ENCODE assay signal across 19 mouse cellular contexts in genomic region chrX:93863393-93863792, GRCm38 (mm10). TPM values are rescaled to one million over a fixed set of nuclear protein-coding genes. Genes with fewer than 3 reads are reported as not detected.
A peak's percentile ranks its signal among the peaks of the same experiment; 100 is the strongest.
DNase-seq lines count a peak whose midpoint lies in the region; ATAC-seq lines count a peak whose summit lies in the region.
"Had no signal": no experiment of that assay in that cellular context is flagged by ENCODE, and none has a peak within 500 bp of the region (broad histone marks: within the 10 kb centered on the region; RNA-seq: fewer than 3 reads in every experiment).

No protein-coding gene starts in this region.

- intact Hi-C loops in heart, postnatal 14 days (cut with DNase I) = no loop called here

- ATAC-seq in common myeloid progenitor, adult 5-6 weeks (replicated peaks; ENCODE audit: low read depth, poor library complexity, severe bottlenecking) = peak; percentile 92
- peak; percentile 81 for ATAC-seq in megakaryocyte progenitor cell, adult 5-6 weeks (replicated peaks; ENCODE audit: poor library complexity)
- ATAC-seq: forebrain, embryonic 13.5 days; hindbrain, embryonic 16.5 days had no signal

- peak; percentile 79 for DNase-seq in 416B (ENCODE audit: low read depth)
- DNase-seq in A20 (ENCODE audit: low read depth, low spot score) = peak; percentile 6
- no peak for DNase-seq in heart, postnatal 14 days
- DNase-seq in frontal cortex, postnatal 36 days (ENCODE audit: low spot score in 2 of 2) = no peak
- no peak for DNase-seq in thymus, adult 18-20 months
- DNase-seq: adrenal gland, postnatal 36 days; cerebellum, adult 2 months; cerebellum, postnatal 25 days; gastrocnemius, postnatal 36 days; heart, adult 2 months; kidney, adult 18-20 months; kidney, postnatal 36 days; left cerebral cortex, postnatal 4 days; lung, embryonic 14.5 days; thymus, postnatal 14 days had no signal

RNA-seq across cellular contexts. Expression of gene Pdk3, which starts 31.4 kb away (rescaled TPM):
- total RNA-seq in common myeloid progenitor, adult 5-6 weeks (2017) = 57.8 and 61.8 TPM in 2 replicates
- 90.5 and 95.2 TPM in 2 replicates for total RNA-seq in megakaryocyte progenitor cell, adult 5-6 weeks (2015)
- 47.6 and 59.3 TPM in 2 replicates for total RNA-seq in megakaryocyte progenitor cell, adult 5-6 weeks (2017)
- total RNA-seq in heart, postnatal 14 days (2021) = 1 to 10 TPM; 6.0 to 7.4 TPM

Comparison
In these comparisons a context has a peak if more than half of its experiments do, and no peak if none do; other contexts are left out.
1. DNase-seq: peak in 416B (single experiment) and A20 (single experiment); none in heart, postnatal 14 days (0 of 2), frontal cortex, postnatal 36 days (0 of 2) and thymus, adult 18-20 months (0 of 2).